Mouse (Mus musculus) midbrain, postnatal 0 days (tissue): ENCODE measurements around the gene Man1a. TPM values are rescaled to one million over a fixed set of nuclear protein-coding genes. Genes with fewer than 3 reads are reported as not detected.

Source experiments
- ATAC-seq: fragments of 200-750 bp; cut with Nextera tagmentation; 2 replicates; pipeline ENCODE4 v1.8.0; 2017; ENCODE audit warnings: moderate number of reproducible peaks, mild to moderate bottlenecking, moderate TSS enrichment, moderate library complexity; ENCODE audit not compliant: low FRiP score
- DNase-seq: peaks from one replicate; pipeline ENCODE4 v3.0.0-alpha.2; 2015; ENCODE audit warnings: low spot score
- H3K27ac ChIP-seq: fragments of 300-500 bp; sonication (generic); 2 replicates; pipeline ENCODE4 v1.5.1; 2014; ENCODE audit warnings: low read depth, mild to moderate bottlenecking, low read length, mixed read lengths
- H3K27me3 ChIP-seq: fragments of 300-500 bp; sonication (generic); 2 replicates; pipeline ENCODE4 v1.6.1; 2014; ENCODE audit warnings: low read length, control low read depth, mixed read lengths; ENCODE audit not compliant: insufficient read depth
- H3K36me3 ChIP-seq: fragments of 300-500 bp; sonication (generic); 2 replicates; pipeline ENCODE4 v1.6.1; 2014; ENCODE audit warnings: low read length, control low read depth, mixed read lengths; ENCODE audit not compliant: insufficient read depth
- H3K4me1 ChIP-seq: fragments of 300-500 bp; sonication (generic); 2 replicates; pipeline ENCODE4 v1.6.1; 2014; ENCODE audit warnings: mild to moderate bottlenecking, control low read depth, antibody characterized with exemption, low read length, mixed read lengths; ENCODE audit not compliant: insufficient read depth
- H3K4me2 ChIP-seq: fragments of 300-500 bp; sonication (generic); 2 replicates; pipeline ENCODE4 v1.6.1; 2014; ENCODE audit warnings: low read depth, mild to moderate bottlenecking, low read length, mixed read lengths; ENCODE audit not compliant: poor library complexity, severe bottlenecking
- H3K4me3 ChIP-seq: fragments of 300-500 bp; sonication (generic); 2 replicates; pipeline ENCODE4 v1.5.1; 2014; ENCODE audit warnings: low read depth, mild to moderate bottlenecking, low read length, moderate library complexity
- H3K9ac ChIP-seq: fragments of 300-500 bp; sonication (generic); replicated peaks from 2 replicates; pipeline ENCODE4 v1.6.1; 2014; ENCODE audit warnings: mild to moderate bottlenecking, low read length, moderate library complexity, mixed read lengths; ENCODE audit not compliant: poor library complexity, severe bottlenecking
- H3K9me3 ChIP-seq: fragments of 300-500 bp; sonication (generic); 2 replicates; pipeline ENCODE4 v1.6.1; 2016; ENCODE audit warnings: low read length, control low read depth
- CTCF ChIP-seq: IDR thresholded peaks from 2 replicates; pipeline ENCODE4 v1.5.1; 2016; ENCODE audit warnings: antibody characterized with exemption, mild to moderate bottlenecking
- WGBS: fragments of 180-500 bp; shearing (Covaris S2); extraction: QIAGEN DNeasy Blood & Tissue Kit; methylation state at CpG from one replicate; pipeline ENCODE4 v1.1.7; 2014; 5-methylcytosine and 5-hydroxymethylcytosine counted together
- polyA plus RNA-seq: library from polyadenylated mRNA; unstranded; fragments of >200 nt; fragmentation: Nextera tagmentation; extraction: Ambion mirVana; gene quantifications from 2 replicates; pipeline ENCODE4 v1.2.1, GENCODE M21; 2015
- total RNA-seq: library from RNA; depleted of rRNA; stranded (reverse); fragments of >200 nt; gene quantifications from 2 replicates; pipeline ENCODE4 v1.2.3, GENCODE M21; 2014

The Man1a gene
- total and polyA plus RNA-seq, 2 experiments from 2014 or later: 4.2 to 19.3 TPM

- TF ChIP-seq CTCF: no peak
- H3K27ac ChIP-seq: no peak overlapping the region
- H3K9ac ChIP-seq: no peak overlapping the region
- 74% methylated on average over 7 of the region's 7 CpGs for WGBS
- no peaks in the 10 kb centered on the region for H3K4me1 ChIP-seq
- no peaks in the 10 kb centered on the region for H3K27me3 ChIP-seq
- no peaks in the 10 kb centered on the region for H3K9me3 ChIP-seq
- H3K4me2 ChIP-seq: no peak overlapping the region
- ATAC-seq (no peak), DNase-seq (no peak)
- no peak overlapping the region for H3K4me3 ChIP-seq
- no peaks in the 10 kb centered on the region for H3K36me3 ChIP-seq
Measured at GRCm38 (mm10) chr10:54060587-54060986, 15.8 kb downstream of the Man1a start.

GRCm38 (mm10) chr10:54059679-54060249 is 16.6 kb downstream of the Man1a start:
- no peak overlapping the region for H3K4me3 ChIP-seq
- WGBS: 39% methylated on average over 6 of the region's 6 CpGs
- H3K4me1 ChIP-seq: no peaks in the 10 kb centered on the region
- H3K27ac ChIP-seq: no peak overlapping the region
- DNase-seq: peak; percentile 74
- H3K9ac ChIP-seq: no peak overlapping the region
- H3K9me3 ChIP-seq: no peaks in the 10 kb centered on the region
- no peaks in the 10 kb centered on the region for H3K27me3 ChIP-seq
- peak; percentile 62; the same call in 1 of the 2 replicates for ATAC-seq
- H3K36me3 ChIP-seq: no peaks in the 10 kb centered on the region
- peak; percentile 80 for TF ChIP-seq CTCF
- no peak overlapping the region for H3K4me2 ChIP-seq

GRCm38 (mm10) chr10:54059092-54059496 is 17.3 kb downstream of the Man1a start:
- DNase-seq (no peak), ATAC-seq (no peak)
- WGBS: 14% methylated on average over 3 of the region's 3 CpGs
- no peak overlapping the region for H3K27ac ChIP-seq
- no peaks in the 10 kb centered on the region for H3K36me3 ChIP-seq
- no peak for TF ChIP-seq CTCF
- H3K4me3 ChIP-seq: no peak overlapping the region
- H3K4me2 ChIP-seq: no peak overlapping the region
- no peak overlapping the region for H3K9ac ChIP-seq
- no peaks in the 10 kb centered on the region for H3K27me3 ChIP-seq
- H3K4me1 ChIP-seq: no peaks in the 10 kb centered on the region
- H3K9me3 ChIP-seq: no peaks in the 10 kb centered on the region

GRCm38 (mm10) chr10:54058657-54059056 is 17.8 kb downstream of the Man1a start:
- ATAC-seq (no peak), DNase-seq (no peak)
- Histone ChIP-seq H3K4me1 (no peaks in the 10 kb centered on the region), H3K27me3 (no peaks in the 10 kb centered on the region), H3K27ac (no peak overlapping the region), H3K4me3 (no peak overlapping the region), H3K9me3 (no peaks in the 10 kb centered on the region), H3K9ac (no peak overlapping the region), H3K36me3 (no peaks in the 10 kb centered on the region), H3K4me2 (no peak overlapping the region)
- TF ChIP-seq CTCF: no peak
- 89% methylated on average over 3 of the region's 3 CpGs for WGBS

GRCm38 (mm10) chr10:54054188-54054587 is 22.2 kb downstream of the Man1a start:
- no peak overlapping the region for H3K9ac ChIP-seq
- no peaks in the 10 kb centered on the region for H3K27me3 ChIP-seq
- TF ChIP-seq CTCF: no peak

GRCm38 (mm10) chr10:54047885-54048284 is 28.5 kb downstream of the Man1a start:
- no peak for TF ChIP-seq CTCF
- 93% methylated on average over 4 of the region's 4 CpGs for WGBS
- H3K36me3 ChIP-seq: no peaks in the 10 kb centered on the region

More at GRCm38 (mm10) chr10:54054188-54054587, 22.2 kb downstream of the Man1a start:
- DNase-seq: no peak
- Histone ChIP-seq H3K9me3 (no peaks in the 10 kb centered on the region), H3K4me1 (no peaks in the 10 kb centered on the region), H3K36me3 (no peaks in the 10 kb centered on the region), H3K4me2 (no peak overlapping the region), H3K4me3 (no peak overlapping the region), H3K27ac (no peak overlapping the region)
- 80% methylated on average over 4 of the region's 4 CpGs for WGBS
- no peak for ATAC-seq

More at GRCm38 (mm10) chr10:54047885-54048284, 28.5 kb downstream of the Man1a start:
- Histone ChIP-seq H3K4me2 (no peak overlapping the region), H3K27me3 (no peaks in the 10 kb centered on the region), H3K4me3 (no peak overlapping the region), H3K4me1 (no peaks in the 10 kb centered on the region), H3K9ac (no peak overlapping the region), H3K9me3 (no peaks in the 10 kb centered on the region), H3K27ac (no peak overlapping the region)
- ATAC-seq: no peak
- no peak for DNase-seq
